Mouse (Mus musculus): ENCODE measurements around the gene Neu2.
"Not testable (repeated sequence)": the region's sequence is repeated elsewhere in the genome, so short reads cannot be mapped to it uniquely, and the experiment has no call there.

- not testable (repeated sequence) for TF ChIP-seq CTCF (IDR thresholded peaks at IDR 0.05; ENCODE audit: insufficient read depth, low read length); POLR2A (IDR thresholded peaks at IDR 0.05; ENCODE audit: borderline replicate concordance, extremely low read depth, low read depth, low read length)
These were observed 39.7 kb upstream of the Neu2 start, which contains the start of gene Snorc for GRCm38 (mm10) chr1:87469971-87470370.

All from lung, adult 2 months (tissue).